Mouse (Mus musculus) G1E-ER4 (cell line): ENCODE measurements around the gene Prmt6. TPM values are rescaled to one million over a fixed set of nuclear protein-coding genes. Genes with fewer than 3 reads are reported as not detected.

Source experiments
- GATA1 ChIP-seq: IDR thresholded peaks from one replicate; pipeline ENCODE4 v1.8.0; 2012; ENCODE audit warnings: low read length, inconsistent platforms
- polyA plus RNA-seq: library from polyadenylated mRNA; stranded (reverse); fragments of >175 nt; gene quantifications from 2 replicates; pipeline ENCODE4 v1.2.3, GENCODE M21; 2012

Gene Prmt6
- polyA plus RNA-seq, result 31.4 and 35.6 TPM in 2 replicates

GRCm38 (mm10) chr3:110250839-110251700 is at the start of gene Prmt6:
Prmt6 (minus strand) TSS chr3:110250998.
- no peak for TF ChIP-seq GATA1

- TF ChIP-seq GATA1, result no peak
These were observed 39.8 kb upstream of the Prmt6 start for GRCm38 (mm10) chr3:110290485-110291045.

GRCm38 (mm10) chr3:110282651-110283050 is 31.9 kb upstream of the Prmt6 start:
- TF ChIP-seq GATA1, result no peak

- TF ChIP-seq GATA1, result no peak
These were observed 17.0 kb upstream of the Prmt6 start for GRCm38 (mm10) chr3:110267790-110268189.

GRCm38 (mm10) chr3:110253105-110253504 is 2.3 kb upstream of the Prmt6 start:
- TF ChIP-seq GATA1, result no peak

GRCm38 (mm10) chr3:110249891-110250838 is 633 bp downstream of the Prmt6 start:
- TF ChIP-seq GATA1, result no peak

- no peak for TF ChIP-seq GATA1
These were observed 13.9 kb downstream of the Prmt6 start for GRCm38 (mm10) chr3:110236819-110237463.

Other genes starting within 250 kb of the Prmt6 start
- gene Ntng1, start 107.0 kb downstream of the Prmt6 start, polyA plus RNA-seq, result not detected in 2 replicates